Mouse (Mus musculus) liver, embryonic 13.5 days (tissue): ENCODE measurements at regions not wholly inside any gene's neighbourhood (a gene's known extent, or its start where the extent isn't known, plus 50 kb on each side); places are given as distances from the start of the nearest gene placed in this dataset.

Experiments used
- ATAC-seq: fragments of 200-750 bp; cut with Nextera tagmentation; 2 replicates; pipeline ENCODE4 v1.8.0; 2017; ENCODE audit warnings: low read depth, mild to moderate bottlenecking, moderate number of reproducible peaks, moderate library complexity
- DNase-seq: peaks from one replicate; pipeline ENCODE4 v3.0.0; 2022
- H3K27ac ChIP-seq: fragments of 300-500 bp; sonication (generic); 2 replicates; pipeline ENCODE4 v1.5.1; 2015; ENCODE audit warnings: moderate library complexity, mild to moderate bottlenecking, inconsistent platforms
- H3K27me3 ChIP-seq: fragments of 300-500 bp; sonication (generic); 2 replicates; pipeline ENCODE4 v1.6.1; 2015; ENCODE audit warnings: mild to moderate bottlenecking, inconsistent platforms
- H3K36me3 ChIP-seq: fragments of 300-500 bp; sonication (generic); 2 replicates; pipeline ENCODE4 v1.6.1; 2015; ENCODE audit warnings: mild to moderate bottlenecking, inconsistent platforms
- H3K4me1 ChIP-seq: fragments of 300-500 bp; sonication (generic); replicated peaks from 2 replicates; pipeline ENCODE4 v1.6.1; 2015; ENCODE audit warnings: inconsistent platforms
- H3K4me2 ChIP-seq: fragments of 300-500 bp; sonication (generic); 2 replicates; pipeline ENCODE4 v1.6.1; 2015; ENCODE audit warnings: inconsistent platforms, mild to moderate bottlenecking, moderate library complexity
- H3K4me3 ChIP-seq: fragments of 300-500 bp; sonication (generic); replicated peaks from 2 replicates; pipeline ENCODE4 v1.5.1; 2015; ENCODE audit warnings: mild to moderate bottlenecking, inconsistent platforms
- H3K9ac ChIP-seq: fragments of 300-500 bp; sonication (generic); 2 replicates; pipeline ENCODE4 v1.6.1; 2015; ENCODE audit warnings: mild to moderate bottlenecking, inconsistent platforms
- H3K9me3 ChIP-seq: fragments of 300-500 bp; sonication (generic); replicated peaks from 2 replicates; pipeline ENCODE4 v1.6.1; 2016; ENCODE audit warnings: inconsistent platforms
- WGBS: fragments of 180-500 bp; shearing (Covaris S2); methylation state at CpG from one replicate; pipeline ENCODE4 v1.1.7; 2015; ENCODE audit not compliant: insufficient replicate concordance; 5-methylcytosine and 5-hydroxymethylcytosine counted together

- 82% methylated on average over 9 of the region's 9 CpGs for WGBS
- H3K4me3 ChIP-seq = no peak overlapping the region
- no peak overlapping the region for H3K4me2 ChIP-seq
- peaks cover 12% of the 10 kb centered on the region; the same call in 1 of the 2 replicates for H3K9me3 ChIP-seq
- no peak overlapping the region for H3K27ac ChIP-seq
- ATAC-seq (no peak), DNase-seq (no peak)
- H3K27me3 ChIP-seq = no peaks in the 10 kb centered on the region
- H3K9ac ChIP-seq = no peak overlapping the region
- H3K36me3 ChIP-seq = no peaks in the 10 kb centered on the region
- no peaks in the 10 kb centered on the region for H3K4me1 ChIP-seq
These were observed 65.3 kb upstream of the 1700021F07Rik start for GRCm38 (mm10) chr2:173456924-173457623.

- ATAC-seq (no peak), DNase-seq (no peak)
- no peaks in the 10 kb centered on the region for H3K27me3 ChIP-seq
- 78% methylated on average over 18 of the region's 18 CpGs for WGBS
- H3K9me3 ChIP-seq = peaks cover 12% of the 10 kb centered on the region; the same call in 1 of the 2 replicates
- H3K27ac ChIP-seq = no peak overlapping the region
- H3K4me2 ChIP-seq = no peak overlapping the region
- no peak overlapping the region for H3K9ac ChIP-seq
- no peak overlapping the region for H3K4me3 ChIP-seq
- H3K36me3 ChIP-seq = no peaks in the 10 kb centered on the region
- H3K4me1 ChIP-seq = no peaks in the 10 kb centered on the region
These were observed 64.6 kb upstream of the 1700021F07Rik start for GRCm38 (mm10) chr2:173457624-173458320.

- Histone ChIP-seq H3K9ac (no peak overlapping the region), H3K27me3 (no peaks in the 10 kb centered on the region), H3K4me3 (no peak overlapping the region), H3K9me3 (peaks cover 12% of the 10 kb centered on the region; the same call in 1 of the 2 replicates), H3K27ac (no peak overlapping the region), H3K4me1 (no peaks in the 10 kb centered on the region), H3K4me2 (no peak overlapping the region), H3K36me3 (no peaks in the 10 kb centered on the region)
- no peak for ATAC-seq
- DNase-seq = no peak
- 67% methylated on average over 12 of the region's 12 CpGs for WGBS
These were observed 63.5 kb upstream of the 1700021F07Rik start for GRCm38 (mm10) chr2:173458861-173459260.

- Histone ChIP-seq H3K36me3 (no peaks in the 10 kb centered on the region), H3K9me3 (no peaks in the 10 kb centered on the region), H3K9ac (no peak overlapping the region), H3K27me3 (no peaks in the 10 kb centered on the region), H3K27ac (no peak overlapping the region), H3K4me2 (no peak overlapping the region), H3K4me3 (no peak overlapping the region), H3K4me1 (no peaks in the 10 kb centered on the region)
- WGBS = 86% methylated on average over 9 of the region's 9 CpGs
- DNase-seq = no peak
- ATAC-seq = no peak
These were observed 59.1 kb upstream of the 1700021F07Rik start for GRCm38 (mm10) chr2:173463313-173463712.

GRCm38 (mm10) chr2:173464562-173464961 lies 57.8 kb upstream of the 1700021F07Rik start:
- WGBS = 62% methylated on average over 2 of the region's 2 CpGs

GRCm38 (mm10) chr2:173465006-173465620 lies 57.3 kb upstream of the 1700021F07Rik start:
- no peak for ATAC-seq

More at GRCm38 (mm10) chr2:173464562-173464961, 57.8 kb upstream of the 1700021F07Rik start:
- Histone ChIP-seq H3K4me2 (no peak overlapping the region), H3K4me1 (no peaks in the 10 kb centered on the region), H3K36me3 (no peaks in the 10 kb centered on the region), H3K4me3 (no peak overlapping the region), H3K9ac (no peak overlapping the region), H3K9me3 (no peaks in the 10 kb centered on the region), H3K27ac (no peak overlapping the region), H3K27me3 (no peaks in the 10 kb centered on the region)
- no peak for DNase-seq
- no peak for ATAC-seq

GRCm38 (mm10) chr2:173468136-173468535 lies 54.2 kb upstream of the 1700021F07Rik start:
- no peak overlapping the region for H3K27ac ChIP-seq
- 0 out of 2 replicates have a peak, but pooled peaks cover under 1% of the 10 kb centered on the region for H3K27me3 ChIP-seq
- H3K4me2 ChIP-seq = no peak overlapping the region
- no peaks in the 10 kb centered on the region for H3K4me1 ChIP-seq
- 69% methylated on average over 3 of the region's 3 CpGs for WGBS
- H3K4me3 ChIP-seq = no peak overlapping the region
- DNase-seq = no peak
- no peaks in the 10 kb centered on the region for H3K9me3 ChIP-seq
- H3K36me3 ChIP-seq = no peaks in the 10 kb centered on the region
- H3K9ac ChIP-seq = no peak overlapping the region
- ATAC-seq = no peak

More at GRCm38 (mm10) chr2:173465006-173465620, 57.3 kb upstream of the 1700021F07Rik start:
- Histone ChIP-seq H3K27me3 (no peaks in the 10 kb centered on the region), H3K4me1 (no peaks in the 10 kb centered on the region), H3K36me3 (no peaks in the 10 kb centered on the region), H3K4me2 (no peak overlapping the region), H3K9me3 (no peaks in the 10 kb centered on the region), H3K4me3 (no peak overlapping the region), H3K9ac (no peak overlapping the region), H3K27ac (no peak overlapping the region)
- 69% methylated on average over 6 of the region's 6 CpGs for WGBS
- no peak for DNase-seq

- WGBS = 17% methylated on average over 7 of the region's 7 CpGs
- Histone ChIP-seq H3K9ac (no peak overlapping the region), H3K4me3 (no peak overlapping the region), H3K4me2 (no peak overlapping the region), H3K27ac (no peak overlapping the region), H3K36me3 (no peaks in the 10 kb centered on the region), H3K9me3 (no peaks in the 10 kb centered on the region), H3K27me3 (0 out of 2 replicates have a peak, but pooled peaks cover 2% of the 10 kb centered on the region), H3K4me1 (no peaks in the 10 kb centered on the region)
- DNase-seq = no peak
- ATAC-seq = no peak
These were observed 52.6 kb upstream of the 1700021F07Rik start for GRCm38 (mm10) chr2:173469756-173470155.
